36 mouse cellular contexts compared by ENCODE assay signal in genomic region chr8:96290740-96291139, GRCm38 (mm10).
DNase-seq lines count a peak whose midpoint lies in the region; ATAC-seq and TF ChIP-seq lines count a peak whose summit lies in the region.
"Had no signal": no experiment of that assay in that cellular context is flagged by ENCODE, and none has a peak within 500 bp of the region (broad histone marks: within the 10 kb centered on the region; RNA-seq: fewer than 3 reads in every experiment).

No protein-coding gene starts in this region.

- no peak for TF ChIP-seq CTCF in brain, embryonic 14.5 days (IDR thresholded peaks at IDR 0.05; ENCODE audit: borderline replicate concordance, extremely low read depth, insufficient read depth, insufficient read length)

- no peak overlapping the region for H3K4me2 ChIP-seq in limb, embryonic 14.5 days (replicated peaks; ENCODE audit: low read depth, low read length, severe bottlenecking)
- H3K4me2 ChIP-seq: embryonic facial prominence, embryonic 13.5 days; forebrain, embryonic 12.5 days; heart, embryonic 15.5 days; limb, embryonic 15.5 days; liver, embryonic 13.5 days; midbrain, embryonic 15.5 days; neural tube, embryonic 15.5 days had no signal

- ATAC-seq in limb, embryonic 14.5 days (ENCODE audit: low FRiP score, low read depth), result no peak
- ATAC-seq: activated CD4-positive, CD25-positive, alpha-beta regulatory T cell, adult 4 months; hindbrain, postnatal 0 days; intestine, postnatal 0 days; midbrain, embryonic 15.5 days had no signal

- no peak overlapping the region for H3K9ac ChIP-seq in limb, embryonic 14.5 days (ENCODE audit: low read depth, low read length, severe bottlenecking)
- H3K9ac ChIP-seq in ES-E14 (ENCODE audit: insufficient read depth, low read depth, low read length, poor library complexity, severe bottlenecking), result no peak overlapping the region
- H3K9ac ChIP-seq: embryonic facial prominence, embryonic 13.5 days; forebrain, embryonic 12.5 days; heart, embryonic 15.5 days; limb, embryonic 15.5 days; liver, embryonic 13.5 days; midbrain, embryonic 15.5 days; neural tube, embryonic 15.5 days had no signal

- no peaks in the 10 kb centered on the region for H3K27me3 ChIP-seq in limb, embryonic 14.5 days (ENCODE audit: control insufficient read depth, insufficient read depth, low read length)
- no peaks in the 10 kb centered on the region for H3K27me3 ChIP-seq in limb, embryonic 10.5 days (ENCODE audit: low read depth, poor library complexity, severe bottlenecking)
- H3K27me3 ChIP-seq: embryonic facial prominence, embryonic 13.5 days; forebrain, embryonic 12.5 days; heart, embryonic 15.5 days; limb, embryonic 15.5 days; liver, embryonic 13.5 days; midbrain, embryonic 15.5 days; neural tube, embryonic 15.5 days had no signal

- no peaks in the 10 kb centered on the region for H3K36me3 ChIP-seq in limb, embryonic 14.5 days (ENCODE audit: control insufficient read depth, insufficient read depth, low read length)
- no peaks in the 10 kb centered on the region for H3K36me3 ChIP-seq in limb, embryonic 10.5 days
- no peaks in the 10 kb centered on the region for H3K36me3 ChIP-seq in ES-E14 (ENCODE audit: control insufficient read depth, insufficient read depth, low read length, poor library complexity, severe bottlenecking)
- H3K36me3 ChIP-seq: embryonic facial prominence, embryonic 13.5 days; forebrain, embryonic 12.5 days; G1E; heart, embryonic 10.5 days; heart, embryonic 15.5 days; limb, embryonic 15.5 days; liver, embryonic 13.5 days; midbrain, embryonic 10.5 days; midbrain, embryonic 15.5 days; neural tube, embryonic 15.5 days had no signal

- no peak for TF ChIP-seq POLR2A in limb, embryonic 14.5 days (IDR thresholded peaks at IDR 0.05; ENCODE audit: borderline replicate concordance, extremely low read depth, insufficient read depth, insufficient read length)
- no peak for TF ChIP-seq POLR2A in brain, embryonic 14.5 days (IDR thresholded peaks at IDR 0.05; ENCODE audit: borderline replicate concordance, extremely low read depth, insufficient read depth, insufficient read length, poor library complexity, severe bottlenecking)

- H3K4me1 ChIP-seq in limb, embryonic 14.5 days (ENCODE audit: control insufficient read depth, insufficient read depth, low read length), result no peaks in the 10 kb centered on the region
- H3K4me1 ChIP-seq in limb, embryonic 10.5 days, result peaks cover 13% of the 10 kb centered on the region
- H3K4me1 ChIP-seq in ES-E14 (ENCODE audit: control insufficient read depth in 2 of 2, insufficient read depth in 2 of 2, low read length in 2 of 2, poor library complexity in 1 of 2), result peaks cover 0 to 2% of the 10 kb centered on the region in 2 experiments; a peak in 1 of 4 replicates
- H3K4me1 ChIP-seq: embryonic facial prominence, embryonic 13.5 days; heart, embryonic 10.5 days; heart, embryonic 15.5 days; limb, embryonic 15.5 days; liver, embryonic 13.5 days; midbrain, embryonic 15.5 days had no signal

- in situ Hi-C loops in ES-E14 (cut with MboI; ENCODE audit: low sequenced_read_pairs in 2 of 2, unreplicated experiment in 2 of 2), result no loop called here

- H3K27ac ChIP-seq in limb, embryonic 14.5 days (replicated peaks; ENCODE audit: low read depth, low read length), result no peak overlapping the region
- no peak overlapping the region for H3K27ac ChIP-seq in limb, embryonic 10.5 days
- no peak overlapping the region for H3K27ac ChIP-seq in ES-E14 (ENCODE audit: insufficient read depth, low read depth, low read length, poor library complexity, severe bottlenecking)
- H3K27ac ChIP-seq: embryonic facial prominence, embryonic 13.5 days; forebrain, embryonic 12.5 days; heart, embryonic 10.5 days; heart, embryonic 15.5 days; hindbrain, postnatal 0 days; limb, embryonic 15.5 days; liver, embryonic 13.5 days; midbrain, embryonic 10.5 days; midbrain, embryonic 15.5 days; neural tube, embryonic 15.5 days; stomach, postnatal 0 days had no signal

- DNase-seq in limb, embryonic 14.5 days (ENCODE audit: low spot score), result peak; percentile 63
- no peak for DNase-seq in limb, embryonic 10.5 days (ENCODE audit: low spot score)
- DNase-seq in ES-E14 (ENCODE audit: low read depth, low spot score), result peak; percentile 7
- DNase-seq in brain, embryonic 14.5 days (ENCODE audit: low read depth), result peak; percentile 11
- peak; percentile 46 for DNase-seq in forelimb bud, embryonic 11.5 days (ENCODE audit: low read depth, low spot score)
- DNase-seq in frontal cortex, postnatal 14 days (ENCODE audit: low spot score in 2 of 2), result no peak
- no peak for DNase-seq in thymus, postnatal 0 days (ENCODE audit: low spot score)
- DNase-seq in ovary, postnatal 36 days (ENCODE audit: low spot score), result no peak
- DNase-seq: adrenal gland, adult 8-10 months; B cell, adult 2 months; cerebellum, adult 8-10 months; cerebellum, postnatal 36 days; gastrocnemius, postnatal 25 days; heart, adult 11 months; kidney, adult 9 months; kidney, postnatal 25 days; liver, embryonic 13.5 days; lung, adult 18-20 months; lung, postnatal 14 days; right cerebral cortex, postnatal 4 days; thymus, adult 18-20 months; thymus, postnatal 36 days had no signal

- no peaks in the 10 kb centered on the region for H3K9me3 ChIP-seq in limb, embryonic 14.5 days (ENCODE audit: control insufficient read depth, low read length)
- H3K9me3 ChIP-seq in limb, embryonic 10.5 days (replicated peaks), result no peaks in the 10 kb centered on the region
- H3K9me3 ChIP-seq in ES-E14 (ENCODE audit: control insufficient read depth, insufficient read depth, low read depth, low read length), result no peaks in the 10 kb centered on the region
- H3K9me3 ChIP-seq: embryonic facial prominence, embryonic 13.5 days; forebrain, embryonic 12.5 days; heart, embryonic 10.5 days; heart, embryonic 15.5 days; limb, embryonic 15.5 days; liver, embryonic 13.5 days; midbrain, embryonic 10.5 days; midbrain, embryonic 15.5 days; neural tube, embryonic 15.5 days had no signal

- H3K4me3 ChIP-seq in limb, embryonic 14.5 days (replicated peaks; ENCODE audit: low read length), result no peak overlapping the region
- no peak overlapping the region for H3K4me3 ChIP-seq in limb, embryonic 10.5 days
- H3K4me3 ChIP-seq in ES-E14 (ENCODE audit: insufficient read depth in 1 of 2, low read depth in 1 of 2, low read length in 2 of 2, poor library complexity in 1 of 2, severe bottlenecking in 1 of 2), result no peak overlapping the region
- H3K4me3 ChIP-seq: embryonic facial prominence, embryonic 13.5 days; erythroblast, embryonic 14.5 days; forebrain, embryonic 12.5 days; heart, embryonic 10.5 days; heart, embryonic 15.5 days; limb, embryonic 15.5 days; liver, embryonic 13.5 days; midbrain, embryonic 10.5 days; midbrain, embryonic 15.5 days; neural tube, embryonic 15.5 days had no signal

TF ChIP-seq in ES-E14, 5 proteins besides CTCF, POLR2A, EP300 and RAD21:
- TF ChIP-seq ZNF384 (IDR thresholded peaks at IDR 0.05; ENCODE audit: low read depth, low read length), result no peak
- TF ChIP-seq HCFC1 (IDR thresholded peaks at IDR 0.05; ENCODE audit: borderline replicate concordance, insufficient read depth, low read length), result no peak
- no peak for TF ChIP-seq ZC3H11A (IDR thresholded peaks at IDR 0.05; ENCODE audit: borderline replicate concordance, low read depth, low read length)
- no peak for TF ChIP-seq MAFK (IDR thresholded peaks at IDR 0.05; ENCODE audit: insufficient read depth, low read depth, low read length)
- no peak for TF ChIP-seq CHD2 (IDR thresholded peaks at IDR 0.05; ENCODE audit: low read depth, low read length)

Comparison
In these comparisons a context has a peak if more than half of its experiments do, and no peak if none do; other contexts are left out.
1. DNase-seq: peak in limb, embryonic 14.5 days (single experiment), ES-E14 (single experiment), brain, embryonic 14.5 days (single experiment) and forelimb bud, embryonic 11.5 days (single experiment); none in limb, embryonic 10.5 days (single experiment), frontal cortex, postnatal 14 days (0 of 2), thymus, postnatal 0 days (single experiment) and ovary, postnatal 36 days (single experiment).